Mouse (Mus musculus) embryo, embryonic 11.5 days (tissue): Measurements from ENCODE around the gene Tuba8.

Experiments
- DNase-seq: peaks from one replicate; pipeline ENCODE4 v3.0.0-alpha.2; 2012; ENCODE audit warnings: low read depth, low spot score

Gene Tuba8

DNA sequence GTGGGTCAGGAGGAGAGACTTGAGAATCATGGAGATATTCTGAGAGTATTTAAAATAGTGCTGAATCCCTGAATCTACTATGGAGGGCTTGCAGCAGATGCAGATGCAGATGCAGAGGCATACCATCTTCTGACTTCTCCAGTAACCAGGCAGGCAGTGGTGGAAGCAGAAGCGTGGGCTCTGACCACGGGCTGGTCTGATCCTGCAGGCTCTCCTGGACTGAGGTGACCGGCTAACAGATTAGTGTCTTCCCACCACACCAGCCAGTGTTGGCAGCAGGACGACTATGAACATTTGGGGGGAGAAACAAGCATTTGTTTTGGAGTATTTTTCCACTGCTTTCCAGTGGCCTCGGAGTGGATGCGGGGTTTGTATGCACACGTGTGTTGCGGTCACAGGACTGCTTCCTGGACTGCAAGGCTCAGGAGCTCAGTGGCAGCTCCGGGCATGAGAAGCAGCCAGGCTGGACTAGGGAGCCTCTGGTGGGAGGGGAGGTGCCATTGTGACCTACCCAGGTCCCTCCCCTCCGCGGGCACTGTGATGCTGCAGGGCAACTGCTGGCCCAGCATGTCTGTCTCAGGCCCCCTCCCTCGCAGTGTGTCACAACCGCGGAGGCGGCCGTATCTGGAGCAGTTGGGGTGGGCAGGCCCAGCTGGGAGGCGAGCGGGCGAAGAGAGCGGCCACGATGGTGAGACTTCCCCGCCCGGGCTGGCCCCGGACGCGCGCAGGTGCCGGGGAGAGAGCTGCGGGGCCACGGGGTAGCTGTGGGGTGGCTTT lies at the start of gene Tuba8:
Gene Tuba8, plus strand, starts transcription at position 548 of the 777 bp plus-strand sequence.
- no peak for DNase-seq

DNA sequence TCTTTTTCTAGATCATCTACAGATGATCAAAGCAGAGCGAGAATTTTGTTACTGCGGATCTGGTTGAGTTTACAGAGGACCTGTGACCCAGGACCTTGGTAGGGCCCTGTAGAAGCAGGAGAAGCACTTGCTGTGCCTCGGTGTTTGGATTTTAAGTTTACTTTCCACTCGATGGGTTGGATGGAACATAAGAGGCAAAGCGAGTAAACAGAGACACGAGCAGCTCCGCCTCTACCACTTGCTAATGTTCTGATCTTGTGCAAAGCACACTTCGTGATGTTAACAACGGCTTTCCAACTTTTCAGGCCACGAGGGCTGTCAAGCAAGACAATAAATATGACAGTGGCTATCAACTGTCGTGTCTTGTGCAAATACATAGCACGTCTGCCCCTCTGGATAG lies 47.9 kb upstream of the Tuba8 start:
- DNase-seq = no peak

DNA sequence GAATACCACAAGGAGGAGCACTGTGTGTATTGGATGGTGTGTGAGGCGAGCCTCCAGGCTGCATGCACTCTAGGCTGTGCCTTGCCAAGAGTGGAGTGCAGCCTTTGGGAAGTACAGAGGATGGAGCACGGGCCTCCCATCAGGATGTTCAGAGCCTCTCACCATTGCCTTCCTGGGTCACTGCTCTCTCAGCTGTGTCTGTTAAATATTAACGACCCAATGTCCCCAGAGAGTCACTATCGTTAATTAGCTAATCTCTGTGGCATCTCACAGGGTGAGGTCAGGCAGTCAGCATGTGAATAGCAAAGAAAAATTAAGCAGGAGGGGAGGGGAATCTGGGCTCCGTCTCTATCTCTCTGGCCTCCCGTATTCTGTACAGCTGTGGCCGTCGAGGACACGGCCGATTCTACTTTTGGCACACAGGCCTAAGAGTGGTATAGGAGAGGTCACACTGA lies 44.4 kb upstream of the Tuba8 start:
- no peak for DNase-seq

DNA sequence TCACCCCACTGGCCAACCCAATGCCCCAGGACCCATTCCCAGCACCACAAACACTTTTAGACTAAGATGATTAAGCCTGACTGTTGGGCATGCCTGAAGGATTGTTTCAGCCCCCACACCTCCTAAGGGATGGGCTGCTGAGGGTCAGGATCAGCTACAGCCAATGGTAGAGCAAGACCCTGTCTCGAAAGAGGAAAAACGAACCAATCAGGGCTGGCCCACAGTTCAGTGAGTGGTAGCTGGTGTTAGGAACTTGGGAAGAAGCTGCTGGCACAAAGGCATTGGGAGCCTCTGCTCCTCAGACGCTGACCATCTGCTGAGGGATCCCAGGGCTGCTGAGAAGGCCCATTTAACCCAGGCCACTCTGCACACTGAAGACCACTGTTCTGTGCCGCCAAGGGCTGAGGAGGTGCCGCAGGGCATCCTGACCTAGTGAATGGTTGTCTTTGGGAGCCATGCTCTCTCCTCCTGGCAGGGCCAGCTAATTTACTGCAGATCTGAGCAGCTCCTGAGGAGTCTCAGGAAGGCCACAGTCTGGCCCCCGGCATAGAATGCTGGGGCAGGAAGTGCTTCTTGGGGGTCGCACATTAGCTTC lies 43.0 kb upstream of the Tuba8 start:
- DNase-seq = no peak

DNA sequence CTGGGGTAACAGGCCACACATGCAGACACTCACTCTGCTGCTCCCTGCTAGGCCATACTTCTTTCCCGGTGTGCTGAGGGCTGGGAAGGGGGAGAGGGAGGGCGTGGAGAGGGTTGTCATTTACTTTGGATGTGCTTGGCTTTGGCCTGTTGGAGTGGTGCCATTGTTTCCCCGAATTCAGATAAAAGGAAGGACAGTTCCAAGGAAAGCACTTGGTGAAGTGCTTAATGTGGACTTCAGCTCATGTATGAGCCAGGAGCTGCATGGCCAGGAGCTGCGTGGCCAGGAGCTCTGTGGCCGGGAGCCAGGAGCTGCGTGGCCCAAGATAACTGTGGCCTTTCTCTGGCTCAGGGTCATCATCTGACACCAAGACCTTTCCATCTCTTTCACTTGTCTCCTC lies 39.4 kb upstream of the Tuba8 start:
- no peak for DNase-seq

DNA sequence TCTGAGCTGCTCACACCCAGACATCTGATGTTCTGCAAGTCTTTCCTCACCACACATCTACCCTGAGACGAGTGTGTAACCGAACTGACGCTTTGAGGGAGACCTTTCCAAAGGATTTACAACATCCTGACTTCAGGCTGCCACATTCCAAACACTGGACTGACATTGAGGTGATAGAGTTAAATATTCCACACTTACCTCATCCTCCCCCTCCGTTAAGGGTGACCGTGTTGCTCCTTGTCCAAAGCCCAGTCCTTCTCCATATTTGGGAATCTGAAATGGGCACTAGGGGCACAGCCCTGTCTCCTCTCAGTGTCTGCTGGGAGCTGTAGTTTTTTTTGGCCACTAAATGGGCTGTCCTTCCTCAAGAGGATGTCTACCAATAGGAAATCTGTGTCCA lies 37.0 kb upstream of the Tuba8 start:
- DNase-seq = no peak

DNA sequence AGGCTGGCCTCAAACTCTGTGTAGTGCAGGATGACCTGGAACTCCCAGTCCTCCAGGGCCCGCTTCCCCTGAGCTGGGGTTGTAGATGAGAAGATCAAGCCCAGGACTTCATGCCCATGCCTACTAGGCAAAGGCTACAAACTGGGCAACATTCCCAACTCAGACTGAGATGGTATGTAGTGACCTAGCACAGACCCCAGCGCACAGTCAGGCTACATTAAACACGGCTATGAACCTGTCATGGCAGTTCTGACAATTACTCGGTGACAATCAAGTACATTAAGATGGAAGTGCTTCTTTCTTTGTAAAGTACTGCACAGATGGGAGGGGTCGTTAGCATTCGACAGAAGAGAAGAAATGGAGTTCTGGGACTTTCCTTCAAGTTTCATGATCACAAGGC lies 35.7 kb upstream of the Tuba8 start:
- no peak for DNase-seq

DNA sequence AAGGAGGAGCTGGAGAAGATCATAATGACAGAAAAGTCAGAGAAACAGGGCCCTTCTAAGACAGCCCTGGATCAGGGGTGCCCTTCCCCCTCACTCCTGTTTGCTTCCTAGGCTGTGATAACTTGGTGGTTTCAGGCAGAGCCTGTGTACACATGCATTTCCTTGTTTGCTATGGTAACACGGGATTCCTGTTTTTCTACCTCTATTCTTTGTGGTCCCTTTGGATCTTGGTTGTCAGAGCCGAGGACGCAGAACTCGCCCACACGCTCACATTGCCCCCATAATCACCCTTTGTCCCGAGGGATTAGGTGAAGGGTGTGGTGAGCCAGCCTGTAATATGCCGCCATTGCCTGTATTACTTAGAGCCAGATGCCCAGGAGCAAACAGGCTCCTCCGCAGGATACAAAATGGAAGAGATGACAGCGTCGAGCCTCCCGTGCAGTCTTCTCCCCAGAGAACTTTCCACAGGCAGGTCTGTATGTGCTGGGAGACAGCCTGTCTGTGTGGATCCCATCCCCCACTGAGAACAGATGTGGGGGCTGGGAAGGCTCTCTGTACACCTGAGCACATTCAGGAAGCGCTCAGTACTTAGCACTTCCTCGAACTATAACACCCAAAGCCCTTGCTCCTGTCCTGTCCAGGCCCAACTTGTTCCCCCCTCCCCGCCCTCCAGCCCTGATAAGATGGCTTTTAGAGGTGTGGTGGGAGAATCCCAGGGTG lies 34.3 kb upstream of the Tuba8 start:
- no peak for DNase-seq

DNA sequence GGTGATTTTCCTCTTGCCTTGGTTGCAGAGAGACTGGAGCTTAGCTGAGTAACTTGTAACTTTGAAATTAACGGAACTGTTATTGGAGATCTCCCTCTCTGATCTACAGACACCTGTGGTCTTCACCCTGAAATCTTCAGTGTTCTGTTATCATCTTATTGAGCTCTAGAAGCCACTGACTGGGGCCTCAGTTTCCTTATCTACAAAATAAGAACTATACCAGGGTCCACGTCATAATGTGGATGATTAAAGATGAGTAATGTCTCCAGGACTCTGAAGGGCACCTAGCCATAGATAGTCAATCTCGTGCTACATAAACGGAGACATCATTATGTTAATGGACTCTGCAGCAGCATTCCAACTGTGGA lies 33.8 kb upstream of the Tuba8 start:
- DNase-seq = no peak

DNA sequence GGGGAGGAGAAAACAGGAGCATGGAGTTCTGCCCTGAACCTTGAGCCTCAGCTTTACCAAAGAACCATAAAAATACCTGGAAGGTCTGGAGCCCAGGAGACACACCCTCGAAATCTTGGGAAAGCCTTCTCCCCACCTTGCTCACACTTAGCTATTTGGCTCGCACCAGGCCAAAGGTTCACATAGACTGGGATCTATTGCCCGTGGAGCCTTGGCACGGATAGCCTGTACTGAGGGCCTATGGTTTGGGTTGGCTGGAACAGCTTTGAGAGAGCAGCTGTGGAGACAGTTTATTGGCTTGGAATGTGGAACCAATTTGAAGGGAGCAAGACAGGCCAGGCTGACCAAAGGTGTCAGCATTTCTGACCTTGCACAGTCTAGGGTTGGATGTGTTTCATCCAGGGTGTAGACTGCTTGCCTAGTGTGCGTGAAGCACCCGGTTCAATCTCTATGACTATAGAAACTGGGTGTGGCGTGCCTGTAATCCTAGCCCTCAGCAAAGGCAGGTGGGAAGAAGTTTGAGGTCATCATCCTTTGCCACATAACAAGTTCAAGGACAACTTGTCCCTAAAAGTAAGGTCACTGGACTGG lies 33.3 kb upstream of the Tuba8 start:
- DNase-seq = no peak

DNA sequence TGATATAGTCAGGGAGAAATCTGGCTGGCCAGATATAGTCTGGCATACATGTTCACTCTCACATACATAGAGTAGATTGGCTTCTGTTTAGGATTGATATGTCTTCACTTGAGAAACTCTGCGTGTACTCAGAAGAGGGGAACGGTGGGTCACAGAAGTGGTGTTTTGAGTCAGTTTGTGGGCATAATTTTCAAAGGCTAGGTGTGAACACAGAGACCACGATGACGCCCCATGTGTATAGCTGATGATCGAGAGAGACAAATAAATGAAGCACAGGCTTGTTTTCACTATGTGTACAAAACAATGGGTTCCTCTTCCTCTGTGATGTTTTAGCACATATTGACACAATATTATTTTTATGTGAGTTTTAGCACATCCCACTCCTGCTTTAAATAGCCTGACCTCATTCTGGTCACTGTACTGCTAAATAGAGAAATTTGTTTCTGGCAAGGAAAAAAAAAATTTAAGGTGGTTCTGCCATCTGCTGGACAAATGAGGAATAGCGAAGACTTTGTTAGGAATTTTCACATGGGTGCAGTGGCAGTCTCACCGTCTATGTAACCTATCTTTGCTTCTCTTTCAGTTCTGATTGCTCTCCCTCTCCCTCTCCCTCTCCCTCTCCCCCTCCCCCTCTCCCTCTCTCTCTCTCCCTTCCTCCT lies 31.7 kb upstream of the Tuba8 start:
- DNase-seq = peak; percentile 53

DNA sequence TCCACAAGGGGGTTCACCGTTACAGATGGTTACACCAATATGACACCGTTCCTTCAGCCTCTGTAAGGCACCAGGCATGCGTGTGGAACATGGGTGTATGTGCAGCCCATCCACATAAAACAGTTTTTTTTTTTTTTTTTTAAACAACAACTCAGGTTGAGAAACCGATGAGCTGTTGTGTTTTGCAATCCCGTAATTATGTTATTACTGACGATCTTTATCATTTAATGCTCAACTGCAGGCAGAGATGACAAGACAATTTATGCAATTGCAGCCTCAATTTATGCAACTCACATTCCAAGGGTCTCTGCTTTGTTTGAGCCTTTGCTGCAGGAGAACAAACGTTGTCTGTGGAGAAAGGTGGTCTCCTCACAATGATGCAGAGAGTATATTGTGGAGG lies 30.6 kb upstream of the Tuba8 start:
- DNase-seq = no peak

DNA sequence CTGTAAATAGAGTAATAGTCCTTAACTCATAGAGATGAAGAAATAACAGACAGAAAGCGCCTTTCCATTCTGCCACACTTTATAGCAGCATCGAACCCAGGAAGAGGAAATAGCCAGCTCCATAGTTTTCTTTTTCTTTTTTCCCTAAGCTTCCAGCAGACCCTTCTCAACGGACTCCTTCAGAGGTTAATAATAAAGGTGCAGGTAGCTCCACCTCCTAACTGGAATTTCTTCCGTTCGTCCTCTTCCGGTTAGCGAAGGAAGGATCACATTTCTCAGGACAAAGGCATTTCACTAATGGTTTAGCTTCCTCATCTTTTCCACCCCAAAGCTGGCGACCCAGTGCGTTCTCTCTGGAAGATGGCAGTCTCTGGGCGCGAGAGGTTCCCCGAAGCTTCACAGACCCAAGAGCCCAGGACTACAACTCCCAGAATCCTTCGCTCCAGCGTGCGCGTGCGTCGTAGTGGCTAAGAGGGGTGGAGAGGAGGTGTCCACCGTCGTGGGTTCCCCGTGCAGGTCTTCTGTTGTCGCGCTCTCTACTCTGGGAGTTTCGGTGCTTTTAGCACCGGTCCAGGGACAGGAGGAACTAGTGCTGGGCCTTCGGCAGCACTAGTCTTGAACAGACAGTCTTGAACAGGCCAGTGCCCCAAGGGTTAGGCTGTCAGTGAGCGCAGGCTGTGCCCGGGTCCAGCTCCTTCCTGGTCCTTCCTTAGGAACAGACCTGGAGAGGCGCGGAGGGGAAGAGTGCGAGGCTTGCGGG lies 26.9 kb upstream of the Tuba8 start, which contains the start of gene Pex26:
Gene Pex26, plus strand, starts transcription at position 254 of the 760 bp plus-strand sequence.
- peak; percentile 85 for DNase-seq

DNA sequence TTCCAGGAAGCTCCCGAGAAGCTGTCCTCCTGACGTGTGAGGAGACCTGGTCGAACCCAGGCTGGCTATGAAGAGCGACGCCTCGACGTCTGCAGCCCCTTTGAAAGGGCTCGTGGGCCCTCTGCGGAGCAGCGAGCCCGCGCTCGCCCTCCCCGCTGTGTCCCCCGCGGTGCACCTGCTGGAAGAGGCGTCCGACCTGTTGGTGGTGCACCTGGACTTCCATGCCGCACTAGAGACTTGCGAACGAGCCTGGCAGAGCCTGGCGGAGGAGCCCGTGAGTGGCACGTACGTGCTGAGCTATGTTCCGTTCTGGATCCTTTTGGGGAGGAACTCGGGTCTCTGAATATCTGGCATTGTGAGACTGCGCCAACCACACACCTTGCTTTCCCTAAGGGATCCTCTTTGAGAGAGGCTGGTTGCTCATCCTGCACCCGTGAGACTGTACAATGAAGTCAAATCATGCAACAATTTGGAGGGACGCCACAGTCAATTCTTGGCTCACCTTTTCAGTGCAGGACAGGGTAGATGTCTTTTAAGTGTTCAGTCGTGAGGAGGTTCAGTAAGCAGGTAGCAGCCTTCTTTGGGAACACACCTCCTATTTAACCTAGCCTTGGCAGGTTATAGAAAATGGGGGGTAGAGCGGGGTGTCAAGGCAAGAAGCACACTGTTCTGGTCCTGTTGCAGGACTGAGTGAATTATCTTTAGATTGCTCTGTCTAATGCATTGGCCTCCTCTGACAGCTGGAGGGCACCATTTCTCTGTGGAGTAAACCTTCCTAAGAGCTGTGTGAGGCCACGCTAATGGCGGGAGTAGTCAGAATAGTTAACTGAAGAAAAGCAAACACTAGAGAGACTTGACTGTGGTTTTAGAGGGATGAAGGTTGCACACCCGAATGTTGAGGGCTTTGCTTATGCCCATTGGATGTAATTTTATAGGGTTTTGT lies 26.0 kb upstream of the Tuba8 start:
- DNase-seq = peak; percentile 45

DNA sequence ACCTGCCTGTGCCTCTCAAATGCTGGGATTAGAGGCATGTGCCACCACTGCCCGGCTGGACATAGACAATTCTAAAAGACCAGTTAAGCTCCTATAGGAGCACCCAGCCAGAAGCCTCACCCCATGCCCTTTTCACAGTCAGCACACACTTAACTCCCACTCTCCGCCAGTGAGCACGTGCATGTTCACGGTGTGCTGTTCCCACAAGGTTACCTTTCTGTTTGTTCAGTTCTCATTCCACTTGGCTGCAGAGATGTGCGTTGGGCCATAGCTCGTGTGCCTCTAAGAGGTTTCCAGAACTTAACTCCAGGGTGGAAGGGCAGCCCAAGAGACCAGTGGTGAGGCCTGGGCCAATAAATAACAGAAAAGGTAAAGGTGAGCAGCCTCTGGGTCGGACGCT lies 25.3 kb upstream of the Tuba8 start:
- no peak for DNase-seq

DNA sequence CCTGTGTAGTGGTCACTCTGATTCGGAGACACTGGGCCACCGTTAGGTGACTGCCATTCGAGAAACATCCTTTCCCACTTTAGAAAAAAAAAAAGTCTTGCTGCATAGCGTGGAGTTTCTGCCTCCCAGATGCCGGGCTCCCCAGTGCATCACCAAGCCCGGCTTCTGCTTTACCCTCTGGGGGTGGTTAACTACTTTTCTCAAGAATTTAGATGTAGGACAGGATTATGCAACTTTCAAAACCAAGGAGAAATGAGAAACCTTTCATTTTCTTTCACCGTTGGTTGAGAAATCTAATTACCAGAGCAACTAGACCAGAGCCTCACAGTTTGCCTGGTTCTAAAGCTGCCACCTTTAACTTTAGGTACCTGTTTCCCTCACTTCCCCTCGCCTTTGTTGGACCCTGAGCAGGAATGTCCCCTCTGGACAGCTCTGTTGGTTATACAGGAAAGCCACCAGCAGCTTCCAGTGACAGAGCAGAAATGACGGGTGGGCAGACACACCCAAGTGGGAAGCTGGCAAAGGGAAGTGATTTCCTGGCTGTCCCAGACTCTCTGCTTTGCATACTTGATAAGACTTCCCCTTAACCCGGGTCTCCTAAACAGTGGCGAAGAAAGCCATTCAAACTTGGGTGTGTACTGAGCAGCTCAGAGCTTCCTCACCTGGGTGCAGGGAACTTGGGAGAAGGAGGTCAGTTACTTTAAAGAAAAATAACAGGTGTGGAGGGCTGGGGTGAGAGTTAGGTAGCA lies 19.1 kb upstream of the Tuba8 start:
- DNase-seq = no peak

DNA sequence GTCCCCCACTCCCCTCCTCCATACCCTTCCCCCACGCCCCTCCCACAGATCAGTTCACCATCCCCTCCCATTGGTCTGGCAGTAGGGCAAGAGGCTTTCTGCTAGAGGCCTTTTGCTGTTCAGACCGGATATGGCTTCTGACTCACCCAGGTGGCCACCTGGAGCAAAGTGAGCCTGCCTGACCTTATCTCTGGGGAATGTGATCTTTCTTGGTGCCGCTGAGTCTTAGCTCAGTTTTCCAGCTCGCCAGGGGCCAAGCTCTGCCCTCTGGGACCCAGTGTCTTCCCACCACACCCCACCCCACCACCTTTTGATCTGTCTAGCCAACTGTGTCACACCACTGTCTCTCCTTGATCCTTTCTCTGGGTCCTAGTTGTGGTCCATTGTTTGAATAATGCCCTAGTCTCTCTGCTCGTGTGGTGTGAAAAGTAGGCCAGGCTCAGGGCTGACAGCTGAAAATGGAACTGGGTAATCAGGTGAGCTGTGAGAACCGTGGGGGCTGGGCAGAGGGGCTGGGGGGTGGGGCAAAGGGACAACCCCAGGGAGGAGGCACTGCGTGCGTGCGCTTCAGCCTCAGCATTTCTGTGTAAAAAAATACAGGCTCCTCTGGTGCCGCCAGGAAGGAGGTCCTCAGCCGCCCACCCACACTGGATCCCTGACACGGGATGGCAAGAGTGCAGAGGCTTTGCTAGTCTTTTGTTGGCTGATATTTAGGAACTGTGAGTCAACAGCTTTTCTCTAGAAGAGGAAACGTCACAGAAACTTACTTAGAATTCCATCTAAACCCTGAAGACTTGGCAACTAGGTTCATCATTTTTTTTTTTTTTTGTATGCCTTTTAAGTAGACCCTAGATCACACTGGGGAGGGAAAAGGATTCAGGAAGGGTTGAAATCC lies 16.2 kb upstream of the Tuba8 start:
- DNase-seq = no peak
